Mouse (Mus musculus): ENCODE data around the gene Strada. TPM values are rescaled to one million over a fixed set of nuclear protein-coding genes. Genes with fewer than 3 reads are reported as not detected.
"Not testable (repeated sequence)": the region's sequence is repeated elsewhere in the genome, so short reads cannot be mapped to it uniquely, and the experiment has no call there.

The Strada gene
- 23.8 and 25.4 TPM in 2 replicates for polyA plus RNA-seq (2012; ENCODE audit: insufficient read depth, insufficient read length, missing spikeins)

DNA sequence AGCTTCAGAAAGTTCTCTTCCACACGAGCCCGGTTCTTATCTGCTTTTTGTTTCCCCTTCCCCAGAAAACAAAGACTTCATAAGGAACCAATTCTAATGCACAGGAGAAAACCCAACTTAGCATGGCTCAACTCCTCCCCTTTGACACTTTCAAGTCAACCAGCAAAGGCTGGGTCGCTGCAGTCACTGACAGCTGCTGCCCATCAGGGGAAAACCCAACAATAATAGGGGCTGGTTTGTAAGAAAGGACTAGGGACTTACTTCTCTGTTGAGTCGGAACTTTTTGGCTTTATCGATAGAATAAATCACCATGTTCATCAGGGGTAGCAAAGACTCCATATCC is at the start of gene Strada:
Gene Strada (minus strand): TSS at position 46 of the 343 bp plus-strand sequence.
- peaks cover 12% of the 10 kb centered on the region for H3K4me1 ChIP-seq (ENCODE audit: control insufficient read depth, insufficient read depth, low read length)
- no peak for TF ChIP-seq CTCF (IDR thresholded peaks at IDR 0.05; ENCODE audit: low read depth, low read length)
- no peak for TF ChIP-seq POLR2A (IDR thresholded peaks at IDR 0.05; ENCODE audit: borderline replicate concordance, low read depth, low read length)
- peak within 1 kb of the TSS; percentile 52 for H3K27ac ChIP-seq (ENCODE audit: insufficient read depth, low read depth, low read length)
- no peak within 1 kb of the TSS for H3K4me3 ChIP-seq (ENCODE audit: insufficient read depth, low read length)

- peaks cover 1% of the 10 kb centered on the region; the same call in 1 of the 2 replicates for H3K4me1 ChIP-seq (ENCODE audit: control insufficient read depth, insufficient read depth, low read length)
- no peak overlapping the region for H3K27ac ChIP-seq (ENCODE audit: insufficient read depth, low read depth, low read length)
- TF ChIP-seq CTCF (IDR thresholded peaks at IDR 0.05; ENCODE audit: low read depth, low read length): no peak
- TF ChIP-seq POLR2A (IDR thresholded peaks at IDR 0.05; ENCODE audit: borderline replicate concordance, low read depth, low read length): no peak
- no peak overlapping the region for H3K4me3 ChIP-seq (ENCODE audit: insufficient read depth, low read length)
Observed at GRCm38 (mm10) chr11:106249326-106249725, 47.4 kb upstream of the Strada start.

DNA sequence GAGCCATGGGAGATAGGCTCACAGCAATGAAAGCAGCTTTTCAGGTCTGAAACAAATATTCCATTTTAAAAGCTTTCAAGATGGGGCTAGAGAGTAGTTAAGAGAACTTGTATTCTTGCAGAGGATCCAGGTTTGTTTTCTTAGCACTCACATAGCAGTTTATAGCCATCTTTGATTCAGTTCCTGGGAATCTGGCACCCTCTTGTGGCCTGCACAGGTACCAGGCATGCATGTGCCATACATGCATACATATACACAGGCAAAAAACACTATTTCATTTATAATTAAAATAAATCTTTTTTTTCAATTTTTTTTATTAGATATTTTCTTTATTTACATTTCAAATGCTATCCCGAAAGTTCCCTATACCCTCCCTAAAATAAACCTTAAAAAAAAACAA is 44.9 kb upstream of the Strada start:
- H3K4me3 ChIP-seq (ENCODE audit: insufficient read depth, low read length): no peak overlapping the region
- TF ChIP-seq POLR2A (IDR thresholded peaks at IDR 0.05; ENCODE audit: borderline replicate concordance, low read depth, low read length) (no peak), CTCF (IDR thresholded peaks at IDR 0.05; ENCODE audit: low read depth, low read length) (no peak)
- no peak overlapping the region for H3K27ac ChIP-seq (ENCODE audit: insufficient read depth, low read depth, low read length)
- no peaks in the 10 kb centered on the region for H3K4me1 ChIP-seq (ENCODE audit: control insufficient read depth, insufficient read depth, low read length)

DNA sequence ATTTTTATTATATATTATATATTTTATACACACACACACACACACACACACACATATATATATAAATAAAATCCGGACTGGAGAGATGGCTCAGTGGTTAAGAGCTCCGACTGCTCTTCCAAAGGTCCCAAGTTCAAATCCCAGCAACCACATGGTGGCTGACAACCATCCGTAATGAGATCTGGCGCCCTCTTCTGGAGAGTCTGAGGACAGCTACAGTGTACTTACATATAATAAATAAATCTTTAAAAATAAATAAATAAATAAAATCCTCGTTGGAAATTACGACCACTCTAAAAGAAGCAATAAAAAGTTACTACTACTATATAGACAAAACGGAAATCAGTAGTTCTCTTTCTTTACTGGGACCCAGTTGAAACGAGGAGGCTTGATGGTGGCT is 32.0 kb upstream of the Strada start:
- H3K27ac ChIP-seq (ENCODE audit: insufficient read depth, low read depth, low read length); H3K4me3 ChIP-seq (ENCODE audit: insufficient read depth, low read length); H3K4me1 ChIP-seq (ENCODE audit: control insufficient read depth, insufficient read depth, low read length): not testable (repeated sequence)

- Histone ChIP-seq H3K4me1 (ENCODE audit: control insufficient read depth, insufficient read depth, low read length) (peaks cover 15% of the 10 kb centered on the region), H3K4me3 (ENCODE audit: insufficient read depth, low read length) (no peak overlapping the region), H3K27ac (ENCODE audit: insufficient read depth, low read depth, low read length) (no peak overlapping the region)
- TF ChIP-seq CTCF (IDR thresholded peaks at IDR 0.05; ENCODE audit: low read depth, low read length) (no peak), POLR2A (IDR thresholded peaks at IDR 0.05; ENCODE audit: borderline replicate concordance, low read depth, low read length) (no peak)
Observed at GRCm38 (mm10) chr11:106220603-106221002, 18.6 kb upstream of the Strada start.

DNA sequence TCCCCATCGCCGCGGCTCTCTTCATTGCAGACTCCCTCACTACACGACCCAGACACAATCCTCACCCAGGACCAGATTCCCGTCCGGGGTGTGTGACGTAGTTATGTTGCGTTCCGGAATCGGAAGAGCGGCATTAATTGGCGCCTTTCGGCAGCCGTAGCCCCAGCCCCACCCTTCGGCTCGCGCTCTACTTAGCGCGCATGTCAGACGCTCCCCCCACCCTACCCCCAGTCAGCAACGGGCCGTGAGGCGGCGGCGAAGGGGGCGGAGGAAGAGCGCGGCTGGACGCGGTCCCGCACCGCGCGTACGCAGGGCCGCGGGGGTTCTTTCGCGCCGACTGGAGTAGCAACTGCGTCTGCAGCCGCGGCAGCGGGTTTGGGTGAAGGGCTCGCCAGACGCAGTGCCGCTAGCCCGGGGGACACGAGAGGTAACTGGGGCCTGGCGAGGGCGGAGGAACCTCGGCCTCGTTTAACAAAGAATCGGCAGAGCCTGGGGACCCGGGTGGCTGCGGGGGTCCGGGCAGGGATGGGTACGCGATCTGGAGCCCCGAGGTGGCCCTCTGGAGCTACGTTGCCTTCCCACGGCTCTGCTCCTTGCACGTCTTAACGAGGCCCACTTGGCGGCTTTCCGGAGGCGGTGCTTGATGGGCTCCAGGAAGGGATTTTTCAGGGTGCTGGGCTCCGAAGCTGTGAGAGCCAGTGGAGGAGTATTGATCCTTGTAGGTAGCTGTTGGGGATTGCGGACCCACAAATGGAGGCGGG is 14.9 kb upstream of the Strada start, which contains the start of gene Ddx42:
Gene Ddx42 (plus strand): TSS at position 197 of the 761 bp plus-strand sequence.
- Histone ChIP-seq H3K4me3 (ENCODE audit: insufficient read depth, low read length) (peak within 1 kb of the TSS; percentile 93), H3K4me1 (ENCODE audit: control insufficient read depth, insufficient read depth, low read length) (peaks cover 13% of the 10 kb centered on the region), H3K27ac (ENCODE audit: insufficient read depth, low read depth, low read length) (peak within 1 kb of the TSS; percentile 93)
- no peak for TF ChIP-seq CTCF (IDR thresholded peaks at IDR 0.05; ENCODE audit: low read depth, low read length)
- TF ChIP-seq POLR2A (IDR thresholded peaks at IDR 0.05; ENCODE audit: borderline replicate concordance, low read depth, low read length): no peak

- TF ChIP-seq POLR2A (IDR thresholded peaks at IDR 0.05; ENCODE audit: borderline replicate concordance, low read depth, low read length) (no peak), CTCF (IDR thresholded peaks at IDR 0.05; ENCODE audit: low read depth, low read length) (no peak)
- H3K4me1 ChIP-seq (ENCODE audit: control insufficient read depth, insufficient read depth, low read length): peaks cover 13% of the 10 kb centered on the region
- peak within 1 kb of the TSS; percentile 93 for H3K27ac ChIP-seq (ENCODE audit: insufficient read depth, low read depth, low read length)
- H3K4me3 ChIP-seq (ENCODE audit: insufficient read depth, low read length): peak within 1 kb of the TSS; percentile 93
Observed at GRCm38 (mm10) chr11:106215927-106216729, 14.2 kb upstream of the Strada start, which contains the start of gene Ccdc47. Gene Ccdc47 (minus strand): TSS chr11:106216344.

DNA sequence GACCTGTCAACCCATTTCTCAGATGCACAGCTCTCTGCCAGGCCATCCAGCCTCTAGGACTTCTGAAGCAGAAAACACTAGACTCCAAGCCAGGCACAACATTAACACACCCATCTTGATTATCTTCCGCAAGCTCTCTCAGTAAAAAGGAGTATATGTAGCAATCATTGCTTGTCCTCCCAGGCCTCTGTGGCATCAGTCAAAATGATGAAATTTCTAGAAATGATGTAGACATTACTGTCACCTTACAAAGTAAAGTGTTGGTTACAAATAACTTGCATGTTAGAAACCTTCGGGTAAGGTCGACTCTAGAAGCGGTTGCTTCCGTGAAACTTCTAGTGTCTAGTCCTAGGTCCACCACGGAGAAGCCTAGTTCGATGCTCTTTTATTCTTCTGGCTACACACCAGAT is 13.5 kb upstream of the Strada start:
- Histone ChIP-seq H3K4me3 (ENCODE audit: insufficient read depth, low read length) (peak overlapping the region; percentile 77), H3K4me1 (ENCODE audit: control insufficient read depth, insufficient read depth, low read length) (peaks cover 13% of the 10 kb centered on the region), H3K27ac (ENCODE audit: insufficient read depth, low read depth, low read length) (peak overlapping the region; percentile 25; the same call in 1 of the 2 replicates)
- no peak for TF ChIP-seq CTCF (IDR thresholded peaks at IDR 0.05; ENCODE audit: low read depth, low read length)
- no peak for TF ChIP-seq POLR2A (IDR thresholded peaks at IDR 0.05; ENCODE audit: borderline replicate concordance, low read depth, low read length)

- Histone ChIP-seq H3K27ac (ENCODE audit: insufficient read depth, low read depth, low read length) (no peak overlapping the region), H3K4me1 (ENCODE audit: control insufficient read depth, insufficient read depth, low read length) (peaks cover 13% of the 10 kb centered on the region), H3K4me3 (ENCODE audit: insufficient read depth, low read length) (peak overlapping the region; percentile 77)
- TF ChIP-seq CTCF (IDR thresholded peaks at IDR 0.05; ENCODE audit: low read depth, low read length) (no peak), POLR2A (IDR thresholded peaks at IDR 0.05; ENCODE audit: borderline replicate concordance, low read depth, low read length) (no peak)
Observed at GRCm38 (mm10) chr11:106214856-106215255, 12.9 kb upstream of the Strada start.

GRCm38 (mm10) chr11:106212771-106213170 is 10.8 kb upstream of the Strada start:
- no peak overlapping the region for H3K4me3 ChIP-seq (ENCODE audit: insufficient read depth, low read length)
- TF ChIP-seq CTCF (IDR thresholded peaks at IDR 0.05; ENCODE audit: low read depth, low read length) (no peak), POLR2A (IDR thresholded peaks at IDR 0.05; ENCODE audit: borderline replicate concordance, low read depth, low read length) (no peak)

More at GRCm38 (mm10) chr11:106212771-106213170, 10.8 kb upstream of the Strada start:
- Histone ChIP-seq H3K27ac (ENCODE audit: insufficient read depth, low read depth, low read length) (no peak overlapping the region), H3K4me1 (ENCODE audit: control insufficient read depth, insufficient read depth, low read length) (peaks cover 7% of the 10 kb centered on the region)
